Mouse (Mus musculus) limb, embryonic 11.5 days (tissue): ENCODE data around the gene Chrna1. TPM values are rescaled to one million over a fixed set of nuclear protein-coding genes. Genes with fewer than 3 reads are reported as not detected.

Experiments used
- ATAC-seq: fragments of 200-750 bp; cut with Nextera tagmentation; 2 replicates; pipeline ENCODE4 v1.8.0; 2017; ENCODE audit warnings: low read depth; ENCODE audit not compliant: insufficient number of reproducible peaks, low FRiP score, low TSS enrichment
- DNase-seq: peaks from one replicate; pipeline ENCODE4 v3.0.0-alpha.2; 2015; ENCODE audit warnings: low spot score
- H3K27ac ChIP-seq: fragments of 300-500 bp; sonication (generic); replicated peaks from 2 replicates; pipeline ENCODE4 v1.5.1; 2014; ENCODE audit warnings: low read depth, mild to moderate bottlenecking, low read length
- H3K27me3 ChIP-seq: fragments of 300-500 bp; sonication (generic); 2 replicates; pipeline ENCODE4 v1.6.1; 2014; ENCODE audit warnings: mild to moderate bottlenecking, low read length, mixed read lengths; ENCODE audit not compliant: control insufficient read depth, insufficient read depth
- H3K36me3 ChIP-seq: fragments of 300-500 bp; sonication (generic); 2 replicates; pipeline ENCODE4 v1.6.1; 2014; ENCODE audit warnings: mild to moderate bottlenecking, low read length, moderate library complexity, mixed read lengths; ENCODE audit not compliant: control insufficient read depth, insufficient read depth
- H3K4me1 ChIP-seq: fragments of 300-500 bp; sonication (generic); 2 replicates; pipeline ENCODE4 v1.6.1; 2014; ENCODE audit warnings: low read length, mixed read lengths; ENCODE audit not compliant: control insufficient read depth, insufficient read depth
- H3K4me2 ChIP-seq: fragments of 300-500 bp; sonication (generic); 2 replicates; pipeline ENCODE4 v1.6.1; 2014; ENCODE audit warnings: low read depth, mild to moderate bottlenecking, moderate library complexity; ENCODE audit not compliant: severe bottlenecking
- H3K4me3 ChIP-seq: fragments of 300-500 bp; sonication (generic); 2 replicates; pipeline ENCODE4 v1.5.1; 2014; ENCODE audit warnings: low read depth, low read length
- H3K9ac ChIP-seq: fragments of 300-500 bp; sonication (generic); 2 replicates; pipeline ENCODE4 v1.6.1; 2014; ENCODE audit warnings: mild to moderate bottlenecking, low read length
- H3K9me3 ChIP-seq: fragments of 300-500 bp; sonication (generic); 2 replicates; pipeline ENCODE4 v1.6.1; 2016; ENCODE audit warnings: low read length; ENCODE audit not compliant: control insufficient read depth
- WGBS: fragments of 180-500 bp; shearing (Covaris S2); extraction: QIAGEN DNeasy Blood & Tissue Kit; methylation state at CpG from one replicate; pipeline ENCODE4 v1.1.7; 2014; 5-methylcytosine and 5-hydroxymethylcytosine counted together
- polyA plus RNA-seq: library from polyadenylated mRNA; unstranded; fragments of >200 nt; fragmentation: Nextera tagmentation; extraction: Ambion mirVana; gene quantifications from 2 replicates; pipeline ENCODE4 v1.2.1, GENCODE M21; 2014

Gene Chrna1
- polyA plus RNA-seq, 1 experiment from 2014 or later = 3.5 TPM

DNA sequence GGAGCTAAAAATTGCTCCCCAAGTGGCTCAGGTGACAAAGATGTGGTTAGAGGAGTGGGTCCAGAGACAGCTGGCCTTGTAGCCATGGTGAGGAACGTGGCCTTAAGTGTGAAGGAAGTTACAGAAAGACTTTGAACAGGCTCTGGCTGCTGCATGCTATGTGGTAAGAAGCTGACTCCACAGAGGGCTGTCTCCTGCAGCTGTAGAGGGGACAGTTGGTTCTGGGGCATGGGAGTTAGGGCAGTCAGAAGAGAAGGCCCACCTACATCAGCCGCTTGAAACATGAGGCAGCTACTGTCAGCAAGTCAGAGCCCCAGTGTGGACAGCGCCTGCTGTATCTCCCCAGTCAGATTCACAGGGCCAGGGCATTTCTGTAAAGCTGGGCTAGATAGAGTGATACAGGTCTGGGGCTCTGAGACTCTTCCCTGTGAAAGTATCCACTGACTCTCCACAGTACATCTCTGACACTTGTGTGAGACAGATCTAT is 29.6 kb upstream of the Chrna1 start:
- WGBS = 86% methylated on average over 3 of the region's 3 CpGs
- DNase-seq (no peak), ATAC-seq (no peak)
- H3K27ac ChIP-seq = no peak overlapping the region
- no peak overlapping the region for H3K9ac ChIP-seq
- H3K4me3 ChIP-seq = no peak overlapping the region
- no peaks in the 10 kb centered on the region for H3K27me3 ChIP-seq
- H3K4me2 ChIP-seq = no peak overlapping the region
- H3K9me3 ChIP-seq = no peaks in the 10 kb centered on the region
- peaks cover 3% of the 10 kb centered on the region; the same call in 1 of the 2 replicates for H3K36me3 ChIP-seq
- peaks cover 13% of the 10 kb centered on the region for H3K4me1 ChIP-seq

- Histone ChIP-seq H3K27ac (no peak overlapping the region), H3K36me3 (peaks cover 3% of the 10 kb centered on the region; the same call in 1 of the 2 replicates), H3K4me1 (peaks cover 13% of the 10 kb centered on the region), H3K4me2 (no peak overlapping the region), H3K9ac (no peak overlapping the region), H3K9me3 (no peaks in the 10 kb centered on the region), H3K27me3 (no peaks in the 10 kb centered on the region), H3K4me3 (no peak overlapping the region)
- ATAC-seq (no peak), DNase-seq (no peak)
- 83% methylated on average over 5 of the region's 5 CpGs for WGBS
Observed at GRCm38 (mm10) chr2:73609067-73609723, 29.1 kb upstream of the Chrna1 start.

DNA sequence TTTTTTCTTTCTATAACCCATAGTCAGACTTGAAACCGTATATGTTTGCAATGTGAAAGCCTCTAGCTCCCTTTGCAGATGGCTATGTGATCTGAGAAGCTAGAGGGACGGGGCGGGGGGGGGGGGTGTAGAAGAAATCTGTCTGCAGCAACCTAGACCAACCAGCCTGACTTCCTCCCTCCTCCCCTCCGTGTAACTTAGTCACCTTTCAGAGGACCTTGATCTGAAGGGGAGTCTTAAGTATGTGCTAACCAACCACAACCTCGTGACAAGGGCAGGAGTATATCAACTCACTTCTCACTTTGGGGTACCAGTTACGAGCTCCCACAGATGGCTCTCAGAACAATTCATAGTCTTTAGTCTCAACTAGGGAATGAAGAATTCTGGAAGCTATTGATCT is 28.3 kb upstream of the Chrna1 start:
- Histone ChIP-seq H3K4me3 (no peak overlapping the region), H3K4me2 (no peak overlapping the region), H3K27me3 (no peaks in the 10 kb centered on the region), H3K9me3 (no peaks in the 10 kb centered on the region), H3K36me3 (peaks cover 3% of the 10 kb centered on the region; the same call in 1 of the 2 replicates), H3K9ac (no peak overlapping the region), H3K27ac (no peak overlapping the region), H3K4me1 (peaks cover 13% of the 10 kb centered on the region)
- 55% methylated on average over 6 of the region's 6 CpGs for WGBS
- ATAC-seq (no peak), DNase-seq (no peak)

DNA sequence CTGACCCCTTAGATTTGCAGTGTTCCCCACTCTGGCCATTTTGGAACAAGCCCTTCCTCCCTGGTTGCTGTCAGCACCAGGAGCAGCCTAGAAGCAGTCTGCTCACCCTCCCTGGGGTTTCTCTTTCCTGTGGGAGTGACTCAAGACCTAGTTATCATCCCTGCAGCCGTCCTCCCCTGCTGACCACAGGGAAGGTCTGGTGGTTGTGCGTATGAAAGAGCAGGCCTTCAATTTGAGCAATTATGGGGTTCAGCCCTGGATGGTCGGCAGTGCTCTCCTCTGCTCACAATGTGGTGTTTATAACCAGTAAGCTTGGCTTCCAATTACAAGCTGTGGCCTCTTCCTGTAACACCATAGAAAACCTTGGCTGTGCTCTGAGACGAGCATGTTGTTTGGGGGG is 27.5 kb upstream of the Chrna1 start:
- H3K36me3 ChIP-seq = peaks cover 3% of the 10 kb centered on the region; the same call in 1 of the 2 replicates
- 0 out of 2 replicates have a peak overlapping the region, but pooled peaks have one; percentile 12 for H3K9ac ChIP-seq
- peaks cover 13% of the 10 kb centered on the region for H3K4me1 ChIP-seq
- peak overlapping the region; percentile 67; the same call in 1 of the 2 replicates for H3K27ac ChIP-seq
- 3% methylated on average over 4 of the region's 4 CpGs for WGBS
- H3K27me3 ChIP-seq = no peaks in the 10 kb centered on the region
- no peak overlapping the region for H3K4me3 ChIP-seq
- DNase-seq = peak; percentile 40
- ATAC-seq = 0 out of 2 replicates have a peak, but pooled peaks have one; percentile 10
- H3K4me2 ChIP-seq = no peak overlapping the region
- no peaks in the 10 kb centered on the region for H3K9me3 ChIP-seq

- H3K36me3 ChIP-seq = no peaks in the 10 kb centered on the region
- H3K4me3 ChIP-seq = no peak overlapping the region
- H3K9me3 ChIP-seq = no peaks in the 10 kb centered on the region
- DNase-seq (no peak), ATAC-seq (no peak)
- H3K27me3 ChIP-seq = no peaks in the 10 kb centered on the region
- peak overlapping the region; percentile 67; the same call in 1 of the 2 replicates for H3K27ac ChIP-seq
- 59% methylated on average over 2 of the region's 2 CpGs for WGBS
- H3K9ac ChIP-seq = no peak overlapping the region
- peaks cover 13% of the 10 kb centered on the region for H3K4me1 ChIP-seq
- no peak overlapping the region for H3K4me2 ChIP-seq
Observed at GRCm38 (mm10) chr2:73607146-73607545, 27.0 kb upstream of the Chrna1 start.

DNA sequence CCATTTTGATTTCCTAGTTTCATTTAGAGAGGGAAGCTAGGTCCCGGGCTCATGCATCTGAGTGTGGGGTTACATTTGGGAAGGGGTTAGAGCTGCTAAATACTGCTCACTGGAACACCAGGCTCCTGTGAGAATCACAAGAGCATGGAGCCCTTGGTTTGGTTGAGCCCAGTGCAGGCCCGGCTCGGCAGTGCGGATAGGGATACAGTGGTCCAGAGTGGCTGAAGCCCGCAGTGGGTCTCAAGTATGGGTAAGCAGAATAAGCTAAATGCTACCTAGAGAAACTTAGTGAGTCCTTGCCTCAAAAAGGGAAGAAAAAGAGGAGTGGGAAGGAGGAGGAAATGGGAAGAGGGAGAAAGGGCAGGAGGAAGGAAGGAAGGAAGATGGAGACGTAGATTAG is 26.5 kb upstream of the Chrna1 start:
- no peak overlapping the region for H3K4me2 ChIP-seq
- no peak overlapping the region for H3K9ac ChIP-seq
- ATAC-seq = no peak
- no peak overlapping the region for H3K27ac ChIP-seq
- no peaks in the 10 kb centered on the region for H3K27me3 ChIP-seq
- WGBS = 92% methylated on average over 6 of the region's 6 CpGs
- no peaks in the 10 kb centered on the region for H3K36me3 ChIP-seq
- no peaks in the 10 kb centered on the region for H3K9me3 ChIP-seq
- no peak for DNase-seq
- H3K4me3 ChIP-seq = no peak overlapping the region
- H3K4me1 ChIP-seq = peaks cover 13% of the 10 kb centered on the region

DNA sequence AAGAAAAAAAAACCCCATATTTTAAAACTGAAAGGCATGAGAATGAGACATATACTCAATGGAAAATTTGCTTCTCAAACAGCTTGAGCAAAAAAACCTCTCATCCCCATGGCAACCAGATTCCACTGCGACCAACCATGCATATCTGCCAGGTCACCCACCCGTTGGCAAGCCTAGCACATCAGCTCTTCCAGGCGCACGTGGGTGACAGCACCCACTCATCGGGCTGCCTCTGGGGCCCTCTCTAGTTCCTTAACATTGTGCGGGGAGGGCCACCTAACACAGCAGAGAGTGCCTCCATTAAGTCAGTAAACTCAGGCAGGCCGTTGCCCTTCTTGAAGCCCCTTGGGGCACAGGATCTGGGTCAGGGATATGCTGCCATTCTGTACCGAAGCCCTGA is 24.9 kb upstream of the Chrna1 start:
- no peak overlapping the region for H3K4me2 ChIP-seq
- H3K9me3 ChIP-seq = no peaks in the 10 kb centered on the region
- no peak overlapping the region for H3K4me3 ChIP-seq
- no peak for ATAC-seq
- H3K27me3 ChIP-seq = no peaks in the 10 kb centered on the region
- H3K36me3 ChIP-seq = no peaks in the 10 kb centered on the region
- DNase-seq = no peak
- no peak overlapping the region for H3K27ac ChIP-seq
- 77% methylated on average over 8 of the region's 8 CpGs for WGBS
- no peak overlapping the region for H3K9ac ChIP-seq
- H3K4me1 ChIP-seq = peaks cover 20% of the 10 kb centered on the region

GRCm38 (mm10) chr2:73604579-73604978 is 24.4 kb upstream of the Chrna1 start:
- H3K36me3 ChIP-seq = no peaks in the 10 kb centered on the region
- H3K4me3 ChIP-seq = no peak overlapping the region
- H3K4me2 ChIP-seq = no peak overlapping the region
- no peaks in the 10 kb centered on the region for H3K9me3 ChIP-seq
- DNase-seq = no peak
- H3K9ac ChIP-seq = no peak overlapping the region
- 81% methylated on average over 2 of the region's 2 CpGs for WGBS
- H3K27ac ChIP-seq = no peak overlapping the region
- no peaks in the 10 kb centered on the region for H3K27me3 ChIP-seq
- H3K4me1 ChIP-seq = peaks cover 20% of the 10 kb centered on the region
- ATAC-seq = no peak
